Mouse (Mus musculus): ENCODE measurements around the gene Brat1.
"Not testable (repeated sequence)": the region's sequence is repeated elsewhere in the genome, so short reads cannot be mapped to it uniquely, and the experiment has no call there.

Gene Brat1

DNA sequence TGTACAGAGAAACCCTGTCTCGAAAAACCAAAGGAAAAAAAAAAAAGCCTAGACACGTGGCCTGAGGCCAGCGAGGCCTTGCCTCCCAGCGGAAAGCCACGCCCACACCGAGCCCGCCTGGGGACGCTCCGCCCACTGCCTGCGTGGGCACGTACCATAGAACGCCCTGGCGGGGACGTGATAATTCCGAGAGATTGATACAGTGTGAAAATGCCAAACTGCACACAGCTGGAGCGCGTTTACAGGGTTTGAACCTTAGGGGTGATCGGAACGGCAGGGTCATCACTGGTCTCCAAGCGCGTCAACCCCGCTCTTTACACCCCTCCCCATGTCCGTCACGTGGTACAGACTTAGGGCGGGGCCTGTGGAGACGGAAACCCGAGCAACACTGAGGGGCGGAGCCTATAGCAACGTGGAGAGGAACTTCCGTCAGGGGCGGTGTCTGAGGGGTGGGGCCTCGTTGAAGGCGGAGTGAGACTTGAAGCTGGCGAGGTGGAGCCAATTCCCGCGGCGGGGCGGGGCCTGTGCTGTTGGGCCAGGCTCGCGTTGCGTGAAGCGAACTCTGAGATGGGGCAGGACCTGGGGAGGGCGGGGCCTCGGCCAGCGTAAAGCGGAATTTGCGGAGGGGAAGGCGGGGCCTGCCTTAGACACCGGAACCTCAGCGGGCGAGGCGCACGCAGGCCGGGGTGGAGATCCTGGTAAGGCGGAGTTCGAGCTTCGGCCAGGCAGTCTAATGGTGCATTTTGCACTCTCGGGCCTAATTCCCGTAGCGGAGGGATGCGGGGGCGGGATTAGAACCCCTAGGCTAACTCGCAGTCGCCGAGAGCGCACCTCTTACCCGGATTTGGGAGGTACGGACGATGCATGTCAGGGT, at the start of gene Brat1:
Gene Brat1 (plus strand): TSS at position 634 of the 874 bp plus-strand sequence.
- peak; percentile 100 for DNase-seq

DNA sequence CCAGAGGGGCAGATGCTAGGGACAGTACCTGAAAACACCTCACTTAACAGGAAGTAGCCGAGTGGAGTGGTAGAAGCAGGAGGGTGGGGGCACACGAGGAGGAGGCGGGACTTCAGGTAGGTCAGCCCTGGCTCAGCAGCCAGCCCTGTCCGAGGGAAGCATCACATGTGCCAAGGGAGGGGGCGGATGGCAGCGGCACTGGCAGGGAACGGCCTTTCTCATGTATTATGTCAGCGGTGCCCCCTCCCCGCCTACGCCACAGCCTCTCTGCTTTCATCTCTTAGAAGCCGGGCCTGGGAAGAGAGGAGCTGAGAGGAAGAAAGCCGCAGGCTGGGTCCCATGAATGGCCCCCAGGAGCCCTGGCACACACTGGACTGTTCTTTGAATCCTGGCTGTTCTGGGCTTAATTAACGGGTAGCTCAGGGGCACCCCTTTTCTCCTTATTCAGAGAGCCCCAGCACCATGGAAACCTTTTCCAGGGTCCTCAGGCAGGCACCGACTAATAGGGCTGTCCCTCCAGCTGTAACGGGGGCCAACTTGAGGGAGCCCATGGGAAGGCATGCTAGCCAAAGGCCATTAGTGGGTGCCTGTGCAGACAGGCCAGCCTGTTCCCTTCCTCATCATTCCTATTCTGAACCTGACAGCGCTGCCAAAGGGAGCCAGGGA, 45.1 kb upstream of the Brat1 start:
- DNase-seq, result peak; percentile 79 to 82

DNA sequence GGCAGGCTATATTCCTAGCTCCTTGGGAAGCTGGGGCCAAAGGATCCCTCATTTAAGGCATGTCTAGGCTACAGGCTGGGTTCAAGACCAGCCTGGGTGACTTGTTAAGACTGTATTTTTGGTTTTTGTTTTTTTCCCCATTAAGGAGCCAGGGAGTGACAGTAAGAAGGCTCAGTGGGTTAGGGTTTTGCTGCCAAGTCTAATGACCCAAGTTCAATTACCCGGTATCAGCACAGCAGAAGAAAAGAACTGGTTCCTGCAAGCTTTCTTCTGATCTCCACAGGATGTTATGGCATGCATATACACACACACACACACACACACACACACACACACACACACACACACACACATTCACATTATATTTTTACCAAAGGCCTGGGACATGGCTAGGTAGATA, 44.4 kb upstream of the Brat1 start:
- no peak for DNase-seq

DNA sequence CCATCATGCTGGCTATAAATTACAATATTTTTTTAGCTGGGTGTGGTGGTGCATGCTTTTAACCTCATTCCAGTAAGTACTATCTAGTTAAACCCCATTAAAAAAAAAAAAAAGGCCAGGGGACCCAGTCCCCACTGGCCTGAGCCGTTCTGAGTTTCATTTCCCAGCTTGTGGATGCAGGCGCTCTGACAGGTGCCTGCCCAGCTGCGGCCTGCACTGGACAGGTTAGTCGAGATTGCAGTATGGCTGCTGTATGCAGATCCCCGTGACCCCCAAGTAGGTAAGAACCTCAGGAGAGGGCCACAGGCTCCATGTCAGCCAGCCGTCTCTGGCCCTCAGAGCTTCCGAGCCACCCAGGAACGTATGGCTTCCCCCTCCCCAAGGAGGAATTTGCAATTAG, 43.4 kb upstream of the Brat1 start:
- DNase-seq, result no peak

DNA sequence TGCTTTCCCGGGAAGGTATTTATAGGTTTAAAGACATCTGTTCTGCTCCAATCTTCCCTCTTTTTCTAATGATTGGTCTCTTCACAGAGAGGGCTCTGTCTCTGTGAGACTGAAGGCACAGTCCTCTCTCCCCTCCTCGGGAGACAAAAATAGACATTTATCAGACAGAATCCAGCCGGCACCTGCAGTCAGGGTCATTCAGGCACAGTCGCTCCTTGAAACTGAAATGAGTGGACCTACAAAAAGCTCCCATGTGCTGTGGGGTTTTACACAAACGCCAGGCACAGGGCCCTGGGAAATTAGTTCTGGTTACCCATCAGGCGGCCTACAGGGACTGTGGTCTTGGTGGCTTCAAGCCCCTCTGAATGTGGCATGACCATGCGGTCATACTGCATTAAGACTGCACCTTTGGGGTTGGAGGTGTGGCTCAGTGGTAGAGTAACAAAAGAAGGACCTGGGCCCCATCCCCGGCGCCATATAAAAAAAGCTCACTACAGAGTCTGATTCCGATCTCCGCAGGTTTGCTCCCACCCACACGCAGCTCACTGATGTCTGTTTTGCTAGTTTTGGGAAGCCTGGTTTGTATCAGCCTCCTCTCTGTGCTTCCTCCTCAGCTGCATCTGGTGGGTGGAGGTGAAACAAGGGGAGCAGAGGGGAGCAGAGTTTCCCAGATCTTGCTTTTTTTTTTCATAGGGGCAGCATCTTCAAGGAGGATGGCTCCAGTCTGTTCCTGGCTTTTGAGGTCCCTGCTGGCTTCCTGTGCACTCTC, 42.8 kb upstream of the Brat1 start:
- DNase-seq, result no peak

DNA sequence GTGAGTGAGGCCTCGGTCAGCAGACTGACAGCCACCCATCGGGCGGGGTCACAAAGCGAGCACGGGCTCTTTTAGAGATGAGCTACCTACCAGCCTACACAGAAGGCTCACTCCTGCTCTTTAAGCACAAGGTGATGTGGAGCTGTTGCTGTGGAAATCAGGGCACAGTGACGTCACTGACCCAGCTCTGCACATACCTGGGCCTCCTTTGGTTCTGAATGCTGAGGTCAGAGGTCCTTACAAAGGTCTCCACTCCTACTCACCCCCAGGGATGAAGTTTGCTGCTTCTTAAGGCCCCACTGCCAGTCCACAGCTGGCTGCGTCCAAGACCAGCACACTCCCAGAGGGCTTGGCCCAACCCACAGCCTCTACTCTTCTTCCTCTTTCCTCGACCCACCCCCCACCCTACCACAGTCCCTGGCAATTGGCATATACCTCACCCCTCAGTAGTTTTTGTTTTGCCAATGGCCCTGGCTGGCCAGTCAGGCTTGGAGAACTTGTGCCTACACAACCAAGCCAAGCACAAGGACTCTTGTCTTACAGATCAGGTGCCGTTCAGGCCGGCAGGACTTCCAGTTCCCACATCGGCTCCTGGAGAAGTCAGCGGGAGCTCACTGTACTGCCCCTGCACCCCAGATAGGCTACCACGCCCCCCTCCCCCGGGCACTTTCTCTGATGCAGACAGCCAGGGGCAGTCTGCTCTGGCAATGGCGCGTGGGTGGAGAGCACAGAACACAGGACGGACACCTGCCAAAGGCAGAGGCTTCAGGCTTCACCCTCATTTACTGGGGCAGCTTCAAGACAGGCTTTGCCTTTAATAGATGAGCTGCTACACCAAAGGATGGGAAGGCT, 41.8 kb upstream of the Brat1 start:
- peak in 1 of 2 experiments; percentile 57 for DNase-seq

DNA sequence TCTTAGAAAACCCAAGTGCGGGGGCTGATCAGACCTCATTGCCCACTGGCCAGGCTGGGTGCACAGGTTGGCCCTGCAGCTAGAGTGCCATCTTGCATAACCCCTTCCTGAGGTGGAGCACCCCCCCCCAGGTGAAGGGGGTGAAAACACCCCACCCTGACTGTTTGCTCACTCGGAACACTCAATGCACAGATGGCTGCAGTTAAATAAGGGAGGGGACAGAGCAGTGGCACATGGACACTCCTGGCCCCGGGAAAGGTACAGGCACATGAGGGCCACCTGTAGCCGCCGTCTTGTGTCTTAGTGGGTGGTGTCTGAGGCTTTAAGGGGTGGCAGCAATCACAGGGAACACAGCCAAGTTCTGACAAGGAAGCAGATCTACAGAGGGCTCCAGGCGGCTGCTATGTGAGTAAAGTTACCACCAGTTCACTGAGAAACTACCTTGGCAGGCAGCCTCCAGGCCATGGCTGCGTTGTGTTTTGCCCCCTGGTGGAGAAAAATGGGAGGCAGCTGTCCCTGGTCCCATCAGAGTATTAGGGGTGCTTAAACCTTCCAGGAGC, 41.1 kb upstream of the Brat1 start:
- peak; percentile 76 to 80 for DNase-seq

DNA sequence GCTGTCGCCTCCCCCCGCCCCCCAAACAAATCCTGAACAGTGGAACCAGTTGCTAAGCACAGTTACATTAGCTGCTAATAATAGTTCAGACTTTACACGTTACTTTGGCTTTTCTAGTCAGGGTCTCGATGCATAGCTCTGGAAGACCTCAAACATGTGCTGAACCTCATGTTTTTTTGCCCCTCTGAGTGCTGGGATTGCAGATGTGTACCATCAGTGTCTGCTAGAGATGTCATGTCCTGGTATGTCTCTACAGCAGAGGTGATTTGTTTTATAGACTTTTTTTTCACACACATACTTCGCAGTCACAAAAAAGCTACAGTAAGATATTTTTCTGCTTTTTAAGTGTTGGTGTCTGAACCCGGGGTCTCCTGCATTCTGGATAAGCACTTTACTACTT, 32.7 kb upstream of the Brat1 start:
- no peak for DNase-seq

DNA sequence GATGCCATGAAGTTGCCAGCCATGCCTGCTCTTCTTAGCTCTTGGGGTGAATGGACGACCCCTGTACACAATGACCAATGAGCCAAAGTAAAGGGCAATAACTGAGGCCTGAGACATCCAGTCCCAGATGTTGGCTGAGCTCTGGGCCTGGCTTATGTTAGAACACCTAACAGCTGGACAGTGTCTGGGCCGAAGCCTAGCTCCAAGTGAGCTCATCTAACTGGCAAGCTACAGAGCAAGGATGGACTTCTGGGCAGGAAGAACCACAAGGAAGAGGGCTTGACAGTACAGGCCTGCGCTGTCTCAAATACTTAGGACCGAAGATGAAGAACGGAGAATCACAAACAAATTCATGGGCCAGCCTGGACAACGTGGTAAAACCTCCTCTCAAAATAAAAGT, 32.2 kb upstream of the Brat1 start:
- not testable (repeated sequence) for DNase-seq

DNA sequence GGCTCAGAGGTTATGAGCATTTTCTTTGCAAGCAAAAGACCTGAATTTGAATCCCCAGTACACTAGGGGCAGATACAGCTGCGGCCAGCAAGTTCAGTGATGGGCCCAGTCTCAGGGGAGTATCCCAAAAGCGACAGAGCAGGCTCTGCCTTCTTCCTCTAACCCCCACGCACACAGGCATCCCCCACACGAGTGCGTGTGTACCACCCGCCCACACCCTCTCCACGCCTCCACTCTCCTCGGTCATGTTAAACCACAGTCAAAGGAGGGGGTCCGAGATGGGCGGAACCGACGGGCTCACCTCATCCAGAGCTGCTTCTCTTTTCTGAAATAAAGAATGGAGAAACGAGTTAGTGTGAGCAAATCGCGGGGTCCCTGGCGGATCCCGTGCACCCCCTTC, 30.8 kb upstream of the Brat1 start:
- DNase-seq, result no peak

DNA sequence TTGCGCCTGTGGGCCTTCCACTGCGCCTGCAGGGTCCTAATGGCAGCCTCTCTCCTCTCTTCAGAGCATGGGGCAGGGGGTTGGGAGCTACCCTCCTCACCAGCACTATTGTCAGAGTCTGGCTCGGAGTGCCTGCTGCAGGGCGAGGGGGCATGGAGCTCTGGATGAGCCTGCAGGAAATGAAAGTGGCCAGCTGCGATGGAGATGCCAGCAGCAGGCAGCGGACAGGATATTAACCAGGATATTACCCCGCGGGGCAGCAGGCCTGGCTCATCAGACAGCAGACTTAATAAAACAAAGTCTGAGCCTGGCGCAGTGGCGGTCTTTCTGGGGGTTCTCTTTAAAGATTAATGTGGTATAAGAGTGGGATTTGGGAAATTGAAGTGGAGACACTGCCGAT, 29.7 kb upstream of the Brat1 start:
- DNase-seq, result peak in 1 of 2 experiments; percentile 18

DNA sequence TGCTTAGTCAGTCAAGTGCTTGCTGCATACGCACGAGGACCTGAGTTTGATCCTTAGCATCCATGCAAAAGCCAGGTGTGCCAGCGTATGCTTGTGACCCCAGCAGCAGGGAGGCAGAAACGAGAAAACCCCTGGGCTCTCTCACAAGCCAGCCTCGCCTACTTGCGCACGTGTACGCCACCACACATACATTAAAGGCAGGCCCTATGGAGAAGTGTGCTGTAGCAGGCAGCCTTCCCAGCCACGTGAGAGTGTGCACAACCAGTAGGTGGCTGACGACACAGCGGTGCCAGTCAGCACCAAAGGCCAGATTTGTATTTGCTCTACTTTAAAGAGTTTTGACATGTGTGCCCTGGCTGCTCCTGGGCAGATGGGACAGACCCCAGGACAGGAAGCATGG, 29.2 kb upstream of the Brat1 start:
- no peak for DNase-seq

DNA sequence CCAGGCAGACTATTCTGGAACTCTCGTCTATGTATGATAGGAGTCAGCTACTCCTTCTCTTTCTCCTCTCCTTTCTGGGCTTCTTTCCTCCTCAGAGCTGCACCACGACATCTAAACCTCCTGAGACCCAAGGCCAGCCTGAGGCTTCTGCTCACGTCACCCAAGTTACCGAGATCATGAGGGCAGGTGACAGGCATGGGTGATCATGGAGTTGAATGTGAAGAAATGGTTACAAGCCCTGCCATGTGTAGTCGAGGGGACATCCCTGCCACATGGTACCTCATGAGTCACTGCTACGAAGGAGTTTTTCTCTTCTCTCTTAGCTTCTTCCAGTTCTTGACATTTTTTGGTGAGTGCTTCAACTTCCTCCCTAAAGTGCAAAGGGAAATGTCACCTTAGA, 27.7 kb upstream of the Brat1 start:
- DNase-seq, result no peak

DNA sequence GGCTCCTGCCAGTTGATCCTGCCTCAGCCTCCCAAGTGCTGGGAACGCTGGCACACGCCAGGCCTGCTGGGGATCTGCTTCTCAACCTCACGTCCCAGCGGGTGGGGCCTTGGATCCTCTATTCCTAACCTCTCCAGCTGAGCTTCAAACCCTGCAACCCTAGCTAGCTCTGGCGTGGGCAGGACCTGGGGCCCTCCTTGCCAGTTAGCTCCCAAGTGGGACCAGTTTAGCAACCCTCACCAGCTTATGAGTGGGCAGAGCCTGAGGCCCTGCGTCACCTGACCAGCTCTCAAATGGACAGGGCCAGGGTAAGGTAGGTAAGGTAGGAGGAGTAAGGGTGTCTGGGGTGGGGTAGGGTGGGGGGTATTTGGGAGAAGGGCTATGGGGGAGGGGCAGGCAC, 24.8 kb upstream of the Brat1 start:
- no peak for DNase-seq

DNA sequence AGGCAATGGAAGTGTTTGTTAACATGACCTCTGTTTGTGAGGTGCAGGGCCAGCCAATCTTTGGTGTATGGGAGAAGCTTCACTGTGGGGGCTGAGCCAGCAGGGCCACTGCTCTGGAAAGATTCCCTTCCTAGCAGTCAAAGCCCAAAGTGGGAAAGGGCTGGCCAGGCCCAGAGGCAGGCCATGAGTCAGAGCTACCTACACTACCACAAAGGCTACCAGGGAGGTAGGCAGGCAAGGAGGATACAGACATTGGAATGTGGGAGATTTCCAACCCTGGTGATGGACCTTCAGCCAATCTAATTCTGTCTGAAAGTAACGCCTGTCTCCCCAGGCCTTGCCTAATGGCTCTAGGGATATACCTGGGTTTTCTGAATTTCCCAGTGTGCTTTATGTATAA, 23.9 kb upstream of the Brat1 start:
- no peak for DNase-seq

DNA sequence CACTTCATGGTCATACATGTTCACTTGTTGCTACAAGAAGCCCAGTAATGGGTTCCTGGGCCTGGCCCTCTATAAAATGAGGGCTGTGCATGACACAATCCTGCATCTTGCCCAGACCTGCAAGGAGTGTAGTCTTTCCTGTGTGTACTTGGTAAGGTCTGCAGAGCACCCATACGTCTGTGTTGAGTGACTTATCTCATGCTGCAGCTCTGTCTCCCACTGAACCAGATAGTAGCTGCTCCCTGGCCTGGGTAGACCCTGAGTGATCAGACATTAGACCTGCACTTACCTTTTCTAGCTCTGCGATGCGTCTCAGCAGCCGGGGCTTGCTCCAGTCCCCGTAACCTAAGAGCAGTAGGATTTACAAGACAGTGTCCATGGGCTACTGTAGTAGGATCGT, 22.7 kb upstream of the Brat1 start:
- no peak for DNase-seq

DNA sequence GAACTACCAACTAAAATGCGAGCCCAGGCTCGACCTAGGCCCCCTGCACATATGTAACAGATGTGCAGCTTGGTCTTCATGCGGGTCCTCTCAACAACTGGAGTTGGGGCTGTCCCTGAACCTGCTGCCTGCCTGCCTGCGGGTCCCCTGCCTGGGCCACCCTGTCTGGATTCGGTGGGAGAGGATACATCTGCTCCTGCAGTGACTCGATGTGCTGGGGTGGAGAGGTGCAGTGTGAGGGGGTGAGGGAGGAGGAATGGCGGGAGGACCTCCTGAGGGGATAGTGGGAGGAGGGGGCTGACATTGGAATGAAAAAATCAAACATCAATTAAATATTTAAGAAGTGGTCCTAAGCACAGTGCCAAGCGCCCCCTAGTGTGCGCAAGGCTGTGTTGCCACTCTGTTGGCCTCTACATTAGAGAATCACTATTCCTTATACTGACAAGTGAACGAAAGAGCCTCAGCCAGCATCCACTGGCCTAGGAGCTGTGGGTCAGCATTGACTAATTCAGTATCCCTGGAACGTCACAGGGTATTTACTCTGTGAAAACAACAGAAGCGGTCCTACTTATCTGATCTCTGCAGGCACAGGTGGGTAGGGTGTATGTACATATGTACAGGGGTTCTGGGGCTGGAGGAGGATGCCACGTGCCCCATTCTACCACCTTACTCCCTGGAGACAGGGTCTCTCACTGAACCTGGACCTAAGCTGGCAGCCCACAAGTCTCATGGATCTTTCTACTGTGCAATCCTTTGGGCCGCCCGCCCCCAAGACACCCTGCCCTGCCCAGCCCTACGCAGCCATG, 20.3 kb upstream of the Brat1 start:
- DNase-seq, result peak; percentile 78 to 82

DNA sequence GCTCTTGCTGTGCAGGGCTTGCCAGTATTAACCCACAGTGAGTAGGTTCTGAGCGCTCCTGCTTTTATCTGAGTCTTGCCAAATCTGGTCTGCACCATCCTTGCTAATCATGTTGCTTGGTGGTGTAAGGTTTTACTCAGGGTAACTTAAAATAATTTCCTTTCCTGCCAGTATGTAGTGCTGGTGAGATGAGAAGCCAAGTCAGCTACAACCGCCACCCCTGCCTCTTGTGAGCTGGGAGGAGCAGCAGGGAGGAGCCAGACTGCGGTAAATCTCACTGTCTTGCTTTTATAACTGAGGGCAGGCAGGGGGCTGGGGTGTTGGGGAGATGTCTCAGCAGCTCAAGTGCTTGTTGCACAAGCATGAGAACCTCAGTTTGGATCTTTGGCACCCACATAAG, 16.4 kb upstream of the Brat1 start:
- DNase-seq, result no peak

DNA sequence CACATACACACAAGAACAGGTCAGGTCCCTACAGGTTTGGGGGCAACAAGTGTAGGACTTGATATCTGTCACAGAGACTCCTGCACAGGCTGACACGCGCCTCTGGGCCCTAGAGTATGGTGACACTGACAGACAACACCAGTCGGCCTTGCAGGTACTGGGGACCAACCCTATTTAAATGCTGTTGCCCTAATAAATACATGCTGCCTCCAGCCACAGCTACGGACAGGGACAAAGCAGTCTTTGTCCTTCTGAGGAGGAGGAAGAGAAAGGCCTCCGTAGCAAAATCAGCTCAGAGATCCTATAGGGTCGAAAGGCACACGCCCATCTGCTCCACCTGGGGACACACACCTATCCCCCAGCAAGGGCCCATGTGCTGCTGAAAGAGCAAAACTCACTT, 8.8 kb upstream of the Brat1 start:
- DNase-seq, result no peak

DNA sequence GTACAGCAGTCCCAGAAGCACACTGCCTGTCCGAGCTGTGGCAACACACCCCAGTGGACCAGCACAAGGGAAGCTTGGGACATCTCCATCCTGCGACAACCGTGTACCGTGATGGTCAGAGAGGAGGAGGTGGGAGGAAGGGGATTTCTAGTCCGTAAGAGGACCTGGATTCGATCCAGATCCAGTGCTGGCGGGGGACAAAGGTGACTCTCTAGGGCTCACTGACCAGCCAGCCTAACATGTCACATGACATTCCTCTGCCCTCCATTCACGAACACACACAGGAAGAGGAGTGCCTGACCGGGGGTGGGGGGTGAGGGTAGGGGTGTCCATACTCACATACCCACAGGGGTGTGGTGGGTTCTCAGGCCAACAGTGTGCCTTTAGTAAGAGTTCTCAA, 5.0 kb upstream of the Brat1 start:
- peak in 1 of 2 experiments; percentile 31 for DNase-seq

DNA sequence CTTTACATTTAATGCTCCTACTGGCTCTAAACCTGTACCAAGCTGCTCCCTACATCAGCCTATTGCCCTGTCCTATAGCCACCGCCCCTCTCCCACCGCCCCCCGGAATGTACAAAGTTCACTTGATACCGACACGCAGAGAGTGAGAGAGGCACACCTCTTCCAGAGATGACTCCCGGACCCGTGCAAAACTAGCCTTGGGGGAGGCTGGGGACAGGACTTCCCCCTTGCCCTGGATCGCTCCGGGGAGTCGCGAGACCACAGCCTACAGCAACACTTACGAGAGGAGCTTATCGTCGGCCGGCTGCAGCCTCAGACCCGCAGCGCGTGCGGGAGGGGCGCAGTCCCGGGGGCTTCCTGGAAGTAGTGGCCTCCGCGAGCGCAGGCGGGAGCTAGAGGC, 3.1 kb upstream of the Brat1 start:
- no peak for DNase-seq

Data from cerebellum, postnatal 10 days (tissue).